Mouse (Mus musculus): Measurements from ENCODE around the gene Pkd2.
A peak's percentile ranks its signal among the peaks of the same experiment; 100 is the strongest.
"Not testable (repeated sequence)": the region's sequence is repeated elsewhere in the genome, so short reads cannot be mapped to it uniquely, and the experiment has no call there.

Pkd2 gene

GRCm38 (mm10) chr5:104458832-104459705, at the start of gene Pkd2:
Gene Pkd2 (plus strand): TSS chr5:104459450.
- DNase-seq: peak; percentile 1

- no peak for DNase-seq
Measured at GRCm38 (mm10) chr5:104415999-104416398, 43.3 kb upstream of the Pkd2 start.

GRCm38 (mm10) chr5:104417028-104417427, 42.2 kb upstream of the Pkd2 start:
- DNase-seq: no peak

- DNase-seq: no peak
Measured at GRCm38 (mm10) chr5:104417721-104418120, 41.5 kb upstream of the Pkd2 start.

GRCm38 (mm10) chr5:104422039-104422438, 37.2 kb upstream of the Pkd2 start:
- DNase-seq: no peak

- DNase-seq: no peak
Measured at GRCm38 (mm10) chr5:104423861-104424260, 35.4 kb upstream of the Pkd2 start.

GRCm38 (mm10) chr5:104425949-104426348, 33.3 kb upstream of the Pkd2 start:
- DNase-seq: no peak

- no peak for DNase-seq
Measured at GRCm38 (mm10) chr5:104432886-104433285, 26.4 kb upstream of the Pkd2 start.

- no peak for DNase-seq
Measured at GRCm38 (mm10) chr5:104433968-104434565, 25.2 kb upstream of the Pkd2 start.

- DNase-seq: no peak
Measured at GRCm38 (mm10) chr5:104434835-104435301, 24.4 kb upstream of the Pkd2 start, which contains the start of gene Spp1. Gene Spp1 (plus strand): TSS chr5:104435118.

- DNase-seq: no peak
Measured at GRCm38 (mm10) chr5:104436406-104437076, 22.7 kb upstream of the Pkd2 start.

- no peak for DNase-seq
Measured at GRCm38 (mm10) chr5:104442396-104442795, 16.9 kb upstream of the Pkd2 start.

- no peak for DNase-seq
Measured at GRCm38 (mm10) chr5:104442850-104443249, 16.4 kb upstream of the Pkd2 start.

GRCm38 (mm10) chr5:104446156-104446555, 13.1 kb upstream of the Pkd2 start:
- peak; percentile 2 for DNase-seq

- DNase-seq: not testable (repeated sequence)
Measured at GRCm38 (mm10) chr5:104448346-104448745, 10.9 kb upstream of the Pkd2 start.

GRCm38 (mm10) chr5:104449491-104449890, 9.8 kb upstream of the Pkd2 start:
- no peak for DNase-seq

GRCm38 (mm10) chr5:104453075-104453474, 6.2 kb upstream of the Pkd2 start:
- no peak for DNase-seq

GRCm38 (mm10) chr5:104454564-104454963, 4.7 kb upstream of the Pkd2 start:
- DNase-seq: no peak

GRCm38 (mm10) chr5:104459706-104460455, 631 bp downstream of the Pkd2 start:
- no peak for DNase-seq

- DNase-seq: no peak
Measured at GRCm38 (mm10) chr5:104460456-104460838, 1.2 kb downstream of the Pkd2 start.

GRCm38 (mm10) chr5:104460856-104461255, 1.6 kb downstream of the Pkd2 start:
- DNase-seq: no peak

- DNase-seq: no peak
Measured at GRCm38 (mm10) chr5:104465279-104465678, 6.0 kb downstream of the Pkd2 start.

- no peak for DNase-seq
Measured at GRCm38 (mm10) chr5:104465731-104466130, 6.5 kb downstream of the Pkd2 start.
